Mouse (Mus musculus): Measurements from ENCODE around the gene Rab3a.

DNA sequence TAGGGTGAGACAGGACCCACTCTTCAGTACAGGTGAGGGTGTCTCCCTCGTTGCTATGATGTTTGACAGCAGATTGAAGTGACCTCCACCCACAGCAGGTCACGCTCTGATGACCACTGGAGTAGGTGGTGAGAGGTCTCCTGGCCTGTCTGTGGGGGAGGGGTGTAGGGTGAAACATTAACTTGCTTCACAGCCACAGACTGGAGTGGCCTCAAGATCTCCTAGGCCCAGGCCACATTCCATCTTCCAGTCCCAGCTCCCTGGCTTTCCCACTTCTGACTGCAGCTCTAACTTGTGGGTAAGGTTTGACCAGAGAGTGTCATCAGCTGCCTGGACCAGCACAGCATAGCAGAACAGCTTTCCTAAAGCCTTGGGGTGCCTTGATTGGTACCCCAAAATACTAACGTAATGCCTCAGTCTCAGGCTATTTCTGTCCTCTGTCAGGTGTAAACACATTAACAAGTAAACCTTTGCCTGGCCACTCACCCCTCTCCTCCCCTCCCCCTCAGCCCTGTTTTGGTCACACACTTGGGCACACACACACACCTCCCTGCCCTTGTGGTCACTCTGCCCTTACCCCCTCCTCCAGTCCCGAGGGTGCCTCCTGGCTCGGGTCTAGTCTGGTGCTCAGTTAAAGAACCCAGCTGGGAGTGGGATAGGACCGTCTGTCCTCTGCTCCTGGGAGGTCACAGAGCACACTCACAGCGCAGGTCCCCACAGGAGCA, 30.8 kb upstream of the Rab3a start, which contains the start of gene Pde4c:
- no peak for TF ChIP-seq MAFK (IDR thresholded peaks at IDR 0.05; ENCODE audit: insufficient read depth, low read depth, low read length)
- TF ChIP-seq ZC3H11A (IDR thresholded peaks at IDR 0.05; ENCODE audit: borderline replicate concordance, low read depth, low read length): no peak
- TF ChIP-seq HCFC1 (IDR thresholded peaks at IDR 0.05; ENCODE audit: borderline replicate concordance, insufficient read depth, low read length): no peak
